Comparison of ENCODE assay signal across 15 mouse cellular contexts in the genomic region with DNA sequence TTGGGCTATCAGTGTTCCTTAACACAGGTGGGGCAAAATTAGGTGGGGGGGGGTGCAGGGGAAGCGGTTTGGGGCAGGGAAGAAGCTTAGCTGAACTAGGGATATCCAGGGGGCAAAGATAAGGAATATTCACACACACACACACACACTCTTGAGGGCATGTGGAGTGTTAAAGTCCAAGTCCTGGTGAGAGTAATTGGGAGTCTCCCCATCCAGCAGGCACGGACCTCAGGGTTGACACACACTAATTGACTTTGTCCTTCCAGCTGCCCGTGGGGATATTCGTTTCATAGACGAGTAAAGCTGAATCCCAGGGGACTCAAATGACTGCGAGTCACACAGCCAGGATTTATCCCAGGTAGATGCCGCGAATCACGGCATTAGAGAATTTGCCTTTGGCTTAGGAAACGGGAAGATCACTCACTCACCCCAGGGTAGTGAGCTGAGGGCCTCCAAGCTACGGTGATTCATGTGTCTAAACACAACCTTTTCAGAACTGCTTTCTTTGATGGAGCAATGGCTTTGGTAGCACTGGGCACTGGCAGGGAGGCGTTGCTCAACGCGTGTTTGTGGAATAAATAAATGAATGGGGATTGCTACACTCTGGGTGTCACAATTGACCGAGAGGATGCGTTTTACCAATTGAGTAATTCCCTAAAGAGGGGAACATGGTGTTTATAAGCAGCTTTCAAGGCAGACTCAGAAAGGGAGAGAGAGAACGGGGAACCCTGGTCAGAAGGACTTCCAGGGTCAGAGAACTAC. TPM values are rescaled to one million over a fixed set of nuclear protein-coding genes. Genes with fewer than 3 reads are reported as not detected.
DNase-seq lines count a peak whose midpoint lies in the region; ATAC-seq and TF ChIP-seq lines count a peak whose summit lies in the region.
"Had no signal": no experiment of that assay in that cellular context is flagged by ENCODE, and none has a peak within 500 bp of the region (broad histone marks: within the 10 kb centered on the region; RNA-seq: fewer than 3 reads in every experiment).

Gene Hal, plus strand, starts transcription at position 703 of the 762 bp plus-strand sequence.

- no peak within 1 kb of the TSS for H3K4me3 ChIP-seq in hindbrain, embryonic 11.5 days (ENCODE audit: low read depth, low read length)
- no peak within 1 kb of the TSS for H3K4me3 ChIP-seq in hindbrain, embryonic 14.5 days (replicated peaks; ENCODE audit: low read length)
- H3K4me3 ChIP-seq in bone marrow, adult 2 months (replicated peaks; ENCODE audit: control insufficient read depth, low read depth, low read length), result peak within 1 kb of the TSS; percentile 2
- H3K4me3 ChIP-seq: limb, embryonic 10.5 days; neural tube, embryonic 15.5 days had no signal

- H3K9me3 ChIP-seq in hindbrain, embryonic 11.5 days (ENCODE audit: control insufficient read depth, low read length), result no peaks in the 10 kb centered on the region
- no peaks in the 10 kb centered on the region for H3K9me3 ChIP-seq in hindbrain, embryonic 14.5 days (ENCODE audit: control insufficient read depth, low read length)
- H3K9me3 ChIP-seq: limb, embryonic 10.5 days; neural tube, embryonic 15.5 days had no signal

- WGBS in hindbrain, embryonic 11.5 days, result 70% methylated on average over 17 of the region's 17 CpGs
- 47% methylated on average over 17 of the region's 17 CpGs for WGBS in hindbrain, embryonic 14.5 days
- 52% methylated on average over 17 of the region's 17 CpGs for WGBS in bone marrow, adult 2 months

- no peak for TF ChIP-seq POLR2A in bone marrow, adult 2 months (IDR thresholded peaks at IDR 0.05; ENCODE audit: borderline replicate concordance, control insufficient read depth, low read depth, low read length)

- no peak within 1 kb of the TSS for H3K4me2 ChIP-seq in hindbrain, embryonic 11.5 days (replicated peaks; ENCODE audit: low read depth, low read length)
- no peak within 1 kb of the TSS for H3K4me2 ChIP-seq in hindbrain, embryonic 14.5 days (replicated peaks)
- H3K4me2 ChIP-seq: neural tube, embryonic 15.5 days had no signal

- no peak for ATAC-seq in hindbrain, embryonic 11.5 days (ENCODE audit: low FRiP score)
- no peak for ATAC-seq in hindbrain, embryonic 14.5 days (ENCODE audit: low FRiP score)
- ATAC-seq in activated CD4-positive, CD25-positive, alpha-beta regulatory T cell, adult 4 months, result no peak

- TF ChIP-seq CTCF in bone marrow, adult 2 months (IDR thresholded peaks at IDR 0.05; ENCODE audit: control insufficient read depth, insufficient read depth, low read length), result no peak

- no peaks in the 10 kb centered on the region for H3K27me3 ChIP-seq in hindbrain, embryonic 11.5 days (ENCODE audit: control insufficient read depth, insufficient read depth, low read length)
- no peaks in the 10 kb centered on the region for H3K27me3 ChIP-seq in hindbrain, embryonic 14.5 days (ENCODE audit: control insufficient read depth, insufficient read depth, low read length)
- H3K27me3 ChIP-seq: neural tube, embryonic 15.5 days had no signal

- no peaks in the 10 kb centered on the region for H3K36me3 ChIP-seq in hindbrain, embryonic 11.5 days (ENCODE audit: control insufficient read depth, insufficient read depth, low read length)
- H3K36me3 ChIP-seq in hindbrain, embryonic 14.5 days (replicated peaks; ENCODE audit: control insufficient read depth, insufficient read depth), result peaks cover 5% of the 10 kb centered on the region; the same call in 1 of the 2 replicates

- DNase-seq in hindbrain, embryonic 11.5 days (ENCODE audit: low spot score), result peak; percentile 14
- DNase-seq in hindbrain, embryonic 14.5 days (ENCODE audit: low spot score), result no peak
- DNase-seq in 416B (ENCODE audit: low read depth), result peak; percentile 83
- peak; percentile 23 for DNase-seq in lung, postnatal 10 days
- no peak for DNase-seq in layer of hippocampus, postnatal 36 days
- DNase-seq in kidney, adult 11 months, result no peak
- DNase-seq: heart, adult 11 months; heart, postnatal 14 days; kidney, adult 9 months; layer of hippocampus, adult 9-11 months had no signal

- 0 out of 2 replicates have a peak within 1 kb of the TSS, but pooled peaks have one; percentile 7 for H3K9ac ChIP-seq in hindbrain, embryonic 11.5 days (ENCODE audit: low read depth, low read length)
- no peak within 1 kb of the TSS for H3K9ac ChIP-seq in hindbrain, embryonic 14.5 days
- H3K9ac ChIP-seq: neural tube, embryonic 15.5 days had no signal

- H3K27ac ChIP-seq in hindbrain, embryonic 11.5 days (ENCODE audit: low read depth, low read length), result no peak within 1 kb of the TSS
- no peak within 1 kb of the TSS for H3K27ac ChIP-seq in hindbrain, embryonic 14.5 days
- H3K27ac ChIP-seq in bone marrow, adult 2 months (ENCODE audit: control insufficient read depth, insufficient read depth, low read depth, low read length, poor library complexity), result peak within 1 kb of the TSS; percentile 52
- H3K27ac ChIP-seq: limb, embryonic 10.5 days; neural tube, embryonic 15.5 days had no signal

- 0 out of 2 replicates have a peak, but pooled peaks cover 3% of the 10 kb centered on the region for H3K4me1 ChIP-seq in hindbrain, embryonic 11.5 days (replicated peaks; ENCODE audit: control insufficient read depth, insufficient read depth, low read length)
- H3K4me1 ChIP-seq in hindbrain, embryonic 14.5 days (replicated peaks; ENCODE audit: control insufficient read depth, insufficient read depth, low read length), result no peaks in the 10 kb centered on the region
- H3K4me1 ChIP-seq in bone marrow, adult 2 months (ENCODE audit: control insufficient read depth, insufficient read depth, low read length), result peaks cover 5% of the 10 kb centered on the region; the same call in 1 of the 2 replicates
- H3K4me1 ChIP-seq: neural tube, embryonic 15.5 days had no signal

RNA-seq across cellular contexts. Expression of gene Hal, which starts in this region (rescaled TPM):
- 0.33 and 0.42 TPM in 2 replicates for polyA plus RNA-seq in hindbrain, embryonic 11.5 days (2014; fragmentation: Nextera tagmentation; extraction: Ambion mirVana)
- polyA plus RNA-seq in hindbrain, embryonic 14.5 days (2014; fragmentation: Nextera tagmentation; extraction: Ambion mirVana), result not detected in 2 replicates
- polyA plus RNA-seq in bone marrow, adult 2 months (2011; ENCODE audit: insufficient read depth, insufficient read length, low replicate concordance, missing spikeins), result 2.0 and 6.1 TPM in 2 replicates
- 1 to 10 TPM in 1 of 2 experiments, not detected in 1; 1.5 TPM for polyA plus RNA-seq in activated CD4-positive, CD25-positive, alpha-beta regulatory T cell, adult 4 months (2017; shearing (Covaris generic))
- under 1 TPM in 1 of 2 experiments, not detected in 1; 0.25 TPM for total RNA-seq in layer of hippocampus, postnatal 36 days (2021)
- polyA plus RNA-seq: cortical plate, adult 2 months had no signal

Comparison
In these comparisons a context has a peak if more than half of its experiments do, and no peak if none do; other contexts are left out.
1. Peak in DNase-seq and H3K9ac ChIP-seq in hindbrain, embryonic 11.5 days; RNA of the gene not detected or under 1 TPM.
2. DNase-seq: peak in 416B (single experiment) and lung, postnatal 10 days (single experiment); none in hindbrain, embryonic 14.5 days (single experiment), layer of hippocampus, postnatal 36 days (0 of 2) and kidney, adult 11 months (single experiment).